Mouse (Mus musculus) hindbrain, embryonic 13.5 days (tissue): ENCODE data around the gene Defb41. TPM values are rescaled to one million over a fixed set of nuclear protein-coding genes. Genes with fewer than 3 reads are reported as not detected.

ENCODE experiments used
- polyA plus RNA-seq: library from polyadenylated mRNA; unstranded; fragments of >200 nt; fragmentation: Nextera tagmentation; extraction: Ambion mirVana; gene quantifications from 2 replicates; pipeline ENCODE4 v1.2.1, GENCODE M21; 2015

Gene Defb41
- polyA plus RNA-seq, 1 experiment from 2014 or later, result not detected

Other genes with a start within 250 kb of the Defb41 start
- not detected in 2 replicates for gene Crisp4, start 119.2 kb downstream of the Defb41 start, polyA plus RNA-seq
- gene Defb18, start 27.7 kb downstream of the Defb41 start, polyA plus RNA-seq, result not detected in 2 replicates